Mouse (Mus musculus) kidney, embryonic 16.5 days (tissue): Measurements from ENCODE around the gene Rasa3. TPM values are rescaled to one million over a fixed set of nuclear protein-coding genes. Genes with fewer than 3 reads are reported as not detected.

Experiments
- ATAC-seq: fragments of 200-750 bp; cut with Nextera tagmentation; 2 replicates; pipeline ENCODE4 v1.8.0; 2017; ENCODE audit warnings: moderate TSS enrichment; ENCODE audit not compliant: low FRiP score, low TSS enrichment
- H3K27ac ChIP-seq: fragments of 300-500 bp; sonication (generic); 2 replicates; pipeline ENCODE4 v1.5.1; 2014; ENCODE audit warnings: low read length
- H3K27me3 ChIP-seq: fragments of 300-500 bp; sonication (generic); 2 replicates; pipeline ENCODE4 v1.6.1; 2014; ENCODE audit warnings: low read length, control low read depth, mixed read lengths; ENCODE audit not compliant: insufficient read depth
- H3K36me3 ChIP-seq: fragments of 300-500 bp; sonication (generic); 2 replicates; pipeline ENCODE4 v1.6.1; 2014; ENCODE audit warnings: low read length, control low read depth, mixed read lengths; ENCODE audit not compliant: insufficient read depth
- H3K4me1 ChIP-seq: fragments of 300-500 bp; sonication (generic); 2 replicates; pipeline ENCODE4 v1.6.1; 2014; ENCODE audit warnings: low read length, control low read depth, mixed read lengths; ENCODE audit not compliant: insufficient read depth
- H3K4me2 ChIP-seq: fragments of 300-500 bp; sonication (generic); replicated peaks from 2 replicates; pipeline ENCODE4 v1.6.1; 2014; ENCODE audit warnings: low read depth, low read length
- H3K4me3 ChIP-seq: fragments of 300-500 bp; sonication (generic); 2 replicates; pipeline ENCODE4 v1.5.1; 2014; ENCODE audit warnings: mild to moderate bottlenecking, low read length
- H3K9ac ChIP-seq: fragments of 300-500 bp; sonication (generic); replicated peaks from 2 replicates; pipeline ENCODE4 v1.6.1; 2014; ENCODE audit warnings: low read length
- H3K9me3 ChIP-seq: fragments of 300-500 bp; sonication (generic); 2 replicates; pipeline ENCODE4 v1.6.1; 2016; ENCODE audit warnings: low read length, control low read depth
- WGBS: fragments of 180-500 bp; shearing (Covaris S2); extraction: QIAGEN DNeasy Blood & Tissue Kit; methylation state at CpG from one replicate; pipeline ENCODE4 v1.1.7; 2014; 5-methylcytosine and 5-hydroxymethylcytosine counted together
- polyA plus RNA-seq: library from polyadenylated mRNA; unstranded; fragments of >200 nt; fragmentation: Nextera tagmentation; extraction: Ambion mirVana; gene quantifications from 2 replicates; pipeline ENCODE4 v1.2.1, GENCODE M21; 2015

Rasa3 gene
- polyA plus RNA-seq, 1 experiment from 2014 or later, result 28.2 TPM

- 70% methylated on average over 12 of the region's 12 CpGs for WGBS
- Histone ChIP-seq H3K9ac (no peak overlapping the region), H3K36me3 (no peaks in the 10 kb centered on the region), H3K4me3 (no peak overlapping the region), H3K4me1 (peaks cover 7% of the 10 kb centered on the region; the same call in 1 of the 2 replicates), H3K27ac (no peak overlapping the region), H3K9me3 (no peaks in the 10 kb centered on the region), H3K27me3 (no peaks in the 10 kb centered on the region), H3K4me2 (no peak overlapping the region)
- ATAC-seq, result no peak
Observed at GRCm38 (mm10) chr8:13657479-13657878, 19.9 kb downstream of the Rasa3 start.

GRCm38 (mm10) chr8:13655033-13655351 is 22.4 kb downstream of the Rasa3 start:
- H3K27me3 ChIP-seq, result no peaks in the 10 kb centered on the region
- WGBS, result 88% methylated on average over 5 of the region's 5 CpGs
- H3K36me3 ChIP-seq, result no peaks in the 10 kb centered on the region
- no peak overlapping the region for H3K4me3 ChIP-seq
- no peak for ATAC-seq
- no peaks in the 10 kb centered on the region for H3K9me3 ChIP-seq
- no peak overlapping the region for H3K27ac ChIP-seq
- H3K4me1 ChIP-seq, result peaks cover 12% of the 10 kb centered on the region
- H3K9ac ChIP-seq, result no peak overlapping the region
- no peak overlapping the region for H3K4me2 ChIP-seq

- H3K27ac ChIP-seq, result no peak overlapping the region
- peaks cover 12% of the 10 kb centered on the region for H3K4me1 ChIP-seq
- no peak overlapping the region for H3K4me2 ChIP-seq
- 61% methylated on average over 11 of the region's 11 CpGs for WGBS
- no peak overlapping the region for H3K4me3 ChIP-seq
- no peak overlapping the region for H3K9ac ChIP-seq
- no peaks in the 10 kb centered on the region for H3K27me3 ChIP-seq
- H3K9me3 ChIP-seq, result no peaks in the 10 kb centered on the region
- ATAC-seq, result no peak
- H3K36me3 ChIP-seq, result no peaks in the 10 kb centered on the region
Observed at GRCm38 (mm10) chr8:13654350-13655032, 22.9 kb downstream of the Rasa3 start.

GRCm38 (mm10) chr8:13650541-13651191 is 26.7 kb downstream of the Rasa3 start:
- WGBS, result 84% methylated on average over 11 of the region's 11 CpGs
- H3K4me3 ChIP-seq, result no peak overlapping the region
- H3K36me3 ChIP-seq, result no peaks in the 10 kb centered on the region
- H3K27ac ChIP-seq, result no peak overlapping the region
- ATAC-seq, result no peak
- H3K4me1 ChIP-seq, result peaks cover 25% of the 10 kb centered on the region
- no peak overlapping the region for H3K9ac ChIP-seq
- no peaks in the 10 kb centered on the region for H3K27me3 ChIP-seq
- no peaks in the 10 kb centered on the region for H3K9me3 ChIP-seq
- no peak overlapping the region for H3K4me2 ChIP-seq

GRCm38 (mm10) chr8:13649154-13649515 is 28.3 kb downstream of the Rasa3 start:
- ATAC-seq, result no peak
- 48% methylated on average over 3 of the region's 3 CpGs for WGBS
- no peaks in the 10 kb centered on the region for H3K27me3 ChIP-seq
- H3K9me3 ChIP-seq, result no peaks in the 10 kb centered on the region
- H3K9ac ChIP-seq, result no peak overlapping the region
- no peak overlapping the region for H3K4me2 ChIP-seq
- H3K4me1 ChIP-seq, result peaks cover 35% of the 10 kb centered on the region
- no peak overlapping the region for H3K27ac ChIP-seq
- H3K4me3 ChIP-seq, result no peak overlapping the region
- H3K36me3 ChIP-seq, result no peaks in the 10 kb centered on the region

- Histone ChIP-seq H3K4me2 (no peak overlapping the region), H3K27ac (0 out of 2 replicates have a peak overlapping the region, but pooled peaks have one; percentile 15), H3K9ac (0 out of 2 replicates have a peak overlapping the region, but pooled peaks have one; percentile 44), H3K36me3 (no peaks in the 10 kb centered on the region), H3K27me3 (no peaks in the 10 kb centered on the region), H3K4me1 (peaks cover 39% of the 10 kb centered on the region), H3K9me3 (no peaks in the 10 kb centered on the region), H3K4me3 (no peak overlapping the region)
- ATAC-seq, result peak; percentile 77
- 26% methylated on average over 7 of the region's 7 CpGs for WGBS
Observed at GRCm38 (mm10) chr8:13648377-13649153, 28.8 kb downstream of the Rasa3 start.

- no peaks in the 10 kb centered on the region for H3K27me3 ChIP-seq
- WGBS, result 78% methylated on average over 5 of the region's 5 CpGs
- H3K4me1 ChIP-seq, result peaks cover 39% of the 10 kb centered on the region
- no peak overlapping the region for H3K4me3 ChIP-seq
- H3K9ac ChIP-seq, result no peak overlapping the region
- H3K27ac ChIP-seq, result no peak overlapping the region
- no peak overlapping the region for H3K4me2 ChIP-seq
- H3K9me3 ChIP-seq, result no peaks in the 10 kb centered on the region
- H3K36me3 ChIP-seq, result no peaks in the 10 kb centered on the region
- ATAC-seq, result no peak
Observed at GRCm38 (mm10) chr8:13647591-13647990, 29.8 kb downstream of the Rasa3 start.

- 57% methylated on average over 6 of the region's 6 CpGs for WGBS
- no peaks in the 10 kb centered on the region for H3K9me3 ChIP-seq
- peaks cover 48% of the 10 kb centered on the region for H3K4me1 ChIP-seq
- no peak overlapping the region for H3K4me2 ChIP-seq
- H3K4me3 ChIP-seq, result no peak overlapping the region
- peak overlapping the region; percentile 71; the same call in 1 of the 2 replicates for H3K27ac ChIP-seq
- no peak for ATAC-seq
- H3K36me3 ChIP-seq, result no peaks in the 10 kb centered on the region
- H3K9ac ChIP-seq, result no peak overlapping the region
- no peaks in the 10 kb centered on the region for H3K27me3 ChIP-seq
Observed at GRCm38 (mm10) chr8:13644932-13645676, 32.3 kb downstream of the Rasa3 start.

GRCm38 (mm10) chr8:13644155-13644554 is 33.2 kb downstream of the Rasa3 start:
- H3K27ac ChIP-seq, result peak overlapping the region; percentile 71; the same call in 1 of the 2 replicates
- H3K9ac ChIP-seq, result no peak overlapping the region
- H3K4me1 ChIP-seq, result peaks cover 49% of the 10 kb centered on the region
- H3K27me3 ChIP-seq, result no peaks in the 10 kb centered on the region
- H3K4me2 ChIP-seq, result no peak overlapping the region; the same call in 1 of the 2 replicates
- H3K9me3 ChIP-seq, result no peaks in the 10 kb centered on the region
- no peak overlapping the region for H3K4me3 ChIP-seq
- H3K36me3 ChIP-seq, result no peaks in the 10 kb centered on the region
- ATAC-seq, result peak; percentile 21; the same call in 1 of the 2 replicates
- WGBS, result 5% methylated on average over 6 of the region's 6 CpGs
